Comparison of ENCODE assay signal across 7 mouse cellular contexts in the genomic region with DNA sequence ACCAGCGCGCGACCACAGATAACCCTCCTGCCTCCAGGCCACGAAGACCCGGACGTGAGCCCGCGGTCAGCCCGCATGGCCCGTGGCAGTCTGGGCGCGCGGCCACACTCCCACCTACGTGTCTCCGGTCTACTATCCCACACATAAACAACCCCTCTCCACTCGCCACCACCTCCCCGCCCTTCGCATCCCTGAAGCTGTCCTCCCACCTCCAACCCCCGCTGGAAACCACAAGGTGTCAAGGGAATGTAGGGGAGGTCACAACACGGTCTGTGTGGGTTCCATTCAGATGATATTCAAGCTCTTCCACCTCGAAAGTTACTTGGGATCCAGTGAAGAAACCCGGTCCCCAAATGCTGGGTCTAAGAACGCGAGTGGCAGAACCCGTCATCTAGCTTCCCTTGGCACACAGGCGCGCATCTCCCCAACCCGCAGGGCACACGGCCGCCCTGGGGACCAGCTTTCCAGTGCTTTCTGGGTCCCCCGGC. TPM values are rescaled to one million over a fixed set of nuclear protein-coding genes. Genes with fewer than 3 reads are reported as not detected.
DNase-seq lines count a peak whose midpoint lies in the region; TF ChIP-seq lines count a peak whose summit lies in the region.

No protein-coding gene starts in this region.

- 8% methylated on average over 31 of the region's 31 CpGs for WGBS in spleen, adult 2 months

- peaks cover 11% of the 10 kb centered on the region; the same call in 1 of the 2 replicates for H3K27me3 ChIP-seq in spleen, adult 2 months (ENCODE audit: control insufficient read depth, insufficient read depth, low read length)

- intact Hi-C loops in left cerebral cortex, postnatal 4 days (cut with DNase I), result no loop called here

- no peak for TF ChIP-seq POLR2A in spleen, adult 2 months (IDR thresholded peaks at IDR 0.05; ENCODE audit: low read depth, low read length)

- H3K27ac ChIP-seq in spleen, adult 2 months (ENCODE audit: insufficient read depth, low read length), result no peak overlapping the region; the same call in 1 of the 2 replicates

- TF ChIP-seq CTCF in spleen, adult 2 months (IDR thresholded peaks at IDR 0.05; ENCODE audit: extremely low read depth, insufficient read depth, insufficient read length, insufficient replicate concordance), result no peak

- peak overlapping the region; percentile 51 for H3K4me3 ChIP-seq in spleen, adult 2 months (ENCODE audit: extremely low read depth, insufficient read depth, insufficient read length)

- no peaks in the 10 kb centered on the region for H3K4me1 ChIP-seq in spleen, adult 2 months (ENCODE audit: control insufficient read depth, insufficient read depth, insufficient read length)

- DNase-seq in spleen, adult 2 months (ENCODE audit: low read depth in 1 of 2, low spot score in 2 of 2), result no peak
- DNase-seq in spleen, adult 12 weeks (ENCODE audit: low spot score), result no peak
- DNase-seq in cerebellum, postnatal 36 days, result peak; percentile 50 to 55
- DNase-seq in gastrocnemius, postnatal 25 days, result peak; percentile 33
- peak; percentile 54 for DNase-seq in left cerebral cortex, postnatal 4 days
- DNase-seq in neural tube, embryonic 10.5 days (ENCODE audit: extremely low spot score, low spot score), result peak; percentile 63
- DNase-seq in c-Kit-positive CD71-positive TER-119-positive erythroid progenitor cells, embryonic 14.5 days (ENCODE audit: low spot score), result no peak

- H3K36me3 ChIP-seq in spleen, adult 2 months (ENCODE audit: control insufficient read depth, insufficient read depth, low read length), result no peaks in the 10 kb centered on the region

RNA-seq across cellular contexts. Expression of gene Klhl29, which starts 1.2 kb away (rescaled TPM):
- 6.4 and 8.7 TPM in 2 replicates for polyA plus RNA-seq in spleen, adult 2 months (2012; rRNA removed)
- 1 to 10 TPM; 1.5 to 3.4 TPM for total RNA-seq in gastrocnemius, postnatal 25 days (2021)
- total RNA-seq in left cerebral cortex, postnatal 4 days (2021), result 10 to 100 TPM; 39.9 to 42.8 TPM

Comparison
In these comparisons a context has a peak if more than half of its experiments do, and no peak if none do; other contexts are left out.
1. DNase-seq: peak in cerebellum, postnatal 36 days (2 of 2), gastrocnemius, postnatal 25 days (single experiment), left cerebral cortex, postnatal 4 days (single experiment) and neural tube, embryonic 10.5 days (single experiment); none in spleen, adult 2 months (0 of 2), spleen, adult 12 weeks (single experiment) and c-Kit-positive CD71-positive TER-119-positive erythroid progenitor cells, embryonic 14.5 days (single experiment).
2. RNA of gene Klhl29, which starts 1.2 kb away (total RNA-seq): 39.9 to 42.8 TPM in left cerebral cortex, postnatal 4 days; 1.5 to 3.4 TPM in gastrocnemius, postnatal 25 days; every median in the first group is over 4 times any median in the second.